Mouse (Mus musculus) neural tube, embryonic 13.5 days (tissue): ENCODE measurements around the gene Cish. TPM values are rescaled to one million over a fixed set of nuclear protein-coding genes. Genes with fewer than 3 reads are reported as not detected.
"Not testable (repeated sequence)": the region's sequence is repeated elsewhere in the genome, so short reads cannot be mapped to it uniquely, and the experiment has no call there.

Experiments
- ATAC-seq: fragments of 200-750 bp; cut with Nextera tagmentation; 2 replicates; pipeline ENCODE4 v1.8.0; 2017; ENCODE audit warnings: low read depth, mild to moderate bottlenecking, moderate TSS enrichment, moderate library complexity
- H3K27ac ChIP-seq: fragments of 300-500 bp; sonication (generic); replicated peaks from 2 replicates; pipeline ENCODE4 v1.5.1; 2015; ENCODE audit warnings: moderate library complexity, mild to moderate bottlenecking, inconsistent platforms
- H3K27me3 ChIP-seq: fragments of 300-500 bp; sonication (generic); 2 replicates; pipeline ENCODE4 v1.6.1; 2015; ENCODE audit warnings: mild to moderate bottlenecking, inconsistent platforms
- H3K36me3 ChIP-seq: fragments of 300-500 bp; sonication (generic); 2 replicates; pipeline ENCODE4 v1.6.1; 2015; ENCODE audit warnings: mild to moderate bottlenecking, inconsistent platforms
- H3K4me1 ChIP-seq: fragments of 300-500 bp; sonication (generic); replicated peaks from 2 replicates; pipeline ENCODE4 v1.6.1; 2015; ENCODE audit warnings: inconsistent platforms
- H3K4me2 ChIP-seq: fragments of 300-500 bp; sonication (generic); 2 replicates; pipeline ENCODE4 v1.6.1; 2015; ENCODE audit warnings: inconsistent platforms, mild to moderate bottlenecking, moderate library complexity
- H3K4me3 ChIP-seq: fragments of 300-500 bp; sonication (generic); 2 replicates; pipeline ENCODE4 v1.5.1; 2015; ENCODE audit warnings: mild to moderate bottlenecking, inconsistent platforms
- H3K9ac ChIP-seq: fragments of 300-500 bp; sonication (generic); 2 replicates; pipeline ENCODE4 v1.6.1; 2015; ENCODE audit warnings: moderate library complexity, mild to moderate bottlenecking, inconsistent platforms
- H3K9me3 ChIP-seq: fragments of 300-500 bp; sonication (generic); 2 replicates; pipeline ENCODE4 v1.6.1; 2016; ENCODE audit warnings: inconsistent platforms
- WGBS: fragments of 180-500 bp; shearing (Covaris S2); methylation state at CpG from one replicate; pipeline ENCODE4 v1.1.7; 2015; 5-methylcytosine and 5-hydroxymethylcytosine counted together
- polyA plus RNA-seq: library from polyadenylated mRNA; unstranded; fragments of >200 nt; fragmentation: Nextera tagmentation; extraction: Ambion mirVana; gene quantifications from 2 replicates; pipeline ENCODE4 v1.2.1, GENCODE M21; 2015

Cish gene
- polyA plus RNA-seq, 1 experiment from 2014 or later: 8.7 TPM

- ATAC-seq: no peak
- peaks cover 21% of the 10 kb centered on the region for H3K36me3 ChIP-seq
- peaks cover 15% of the 10 kb centered on the region for H3K4me1 ChIP-seq
Measured at GRCm38 (mm10) chr9:107302592-107302991, 6.8 kb downstream of the Cish start.

GRCm38 (mm10) chr9:107303121-107303820, 7.4 kb downstream of the Cish start:
- no peak overlapping the region for H3K9ac ChIP-seq
- H3K4me2 ChIP-seq: no peak overlapping the region
- no peak overlapping the region for H3K4me3 ChIP-seq
- no peak for ATAC-seq
- peaks cover 8% of the 10 kb centered on the region for H3K4me1 ChIP-seq
- peaks cover 21% of the 10 kb centered on the region for H3K36me3 ChIP-seq
- no peaks in the 10 kb centered on the region for H3K27me3 ChIP-seq
- H3K27ac ChIP-seq: no peak overlapping the region
- H3K9me3 ChIP-seq: no peaks in the 10 kb centered on the region
- WGBS: 87% methylated on average over 9 of the region's 9 CpGs

More at GRCm38 (mm10) chr9:107302592-107302991, 6.8 kb downstream of the Cish start:
- H3K4me3 ChIP-seq: no peak overlapping the region
- no peaks in the 10 kb centered on the region for H3K27me3 ChIP-seq
- no peaks in the 10 kb centered on the region for H3K9me3 ChIP-seq
- H3K27ac ChIP-seq: no peak overlapping the region
- WGBS: 87% methylated on average over 7 of the region's 7 CpGs
- H3K9ac ChIP-seq: no peak overlapping the region; the same call in 1 of the 2 replicates
- no peak overlapping the region for H3K4me2 ChIP-seq

- WGBS: 83% methylated on average over 5 of the region's 5 CpGs
- no peak for ATAC-seq
Measured at GRCm38 (mm10) chr9:107303900-107304299, 8.1 kb downstream of the Cish start.

GRCm38 (mm10) chr9:107304383-107304782, 8.6 kb downstream of the Cish start:
- no peak overlapping the region for H3K27ac ChIP-seq
- no peak overlapping the region for H3K4me2 ChIP-seq
- 96% methylated on average over 3 of the region's 3 CpGs for WGBS
- no peak overlapping the region for H3K9ac ChIP-seq
- ATAC-seq: no peak
- H3K27me3 ChIP-seq: no peaks in the 10 kb centered on the region
- H3K9me3 ChIP-seq: no peaks in the 10 kb centered on the region
- H3K4me1 ChIP-seq: no peaks in the 10 kb centered on the region
- peaks cover 21% of the 10 kb centered on the region for H3K36me3 ChIP-seq
- H3K4me3 ChIP-seq: no peak overlapping the region

More at GRCm38 (mm10) chr9:107303900-107304299, 8.1 kb downstream of the Cish start:
- H3K4me3 ChIP-seq: no peak overlapping the region
- 0 out of 2 replicates have a peak, but pooled peaks cover 2% of the 10 kb centered on the region for H3K4me1 ChIP-seq
- H3K36me3 ChIP-seq: peaks cover 21% of the 10 kb centered on the region
- no peaks in the 10 kb centered on the region for H3K27me3 ChIP-seq
- H3K9me3 ChIP-seq: no peaks in the 10 kb centered on the region
- no peak overlapping the region for H3K27ac ChIP-seq
- no peak overlapping the region for H3K9ac ChIP-seq
- no peak overlapping the region for H3K4me2 ChIP-seq

GRCm38 (mm10) chr9:107305012-107305411, 9.2 kb downstream of the Cish start:
- no peak overlapping the region for H3K27ac ChIP-seq
- no peaks in the 10 kb centered on the region for H3K9me3 ChIP-seq
- 84% methylated on average over 4 of the region's 4 CpGs for WGBS
- H3K9ac ChIP-seq: no peak overlapping the region
- no peak overlapping the region for H3K4me3 ChIP-seq
- H3K36me3 ChIP-seq: peaks cover 21% of the 10 kb centered on the region
- no peaks in the 10 kb centered on the region for H3K27me3 ChIP-seq
- no peak overlapping the region for H3K4me2 ChIP-seq
- no peak for ATAC-seq
- H3K4me1 ChIP-seq: no peaks in the 10 kb centered on the region

- Histone ChIP-seq H3K9ac (no peak overlapping the region), H3K4me3 (no peak overlapping the region), H3K36me3 (peaks cover 14% of the 10 kb centered on the region), H3K9me3 (no peaks in the 10 kb centered on the region), H3K4me2 (no peak overlapping the region), H3K4me1 (no peaks in the 10 kb centered on the region), H3K27me3 (no peaks in the 10 kb centered on the region), H3K27ac (no peak overlapping the region)
- ATAC-seq: no peak
- WGBS: 75% methylated on average over 13 of the region's 13 CpGs
Measured at GRCm38 (mm10) chr9:107305601-107306542, 10.0 kb downstream of the Cish start.

GRCm38 (mm10) chr9:107306673-107307072, 10.8 kb downstream of the Cish start:
- not testable (repeated sequence) for H3K4me3 ChIP-seq, ATAC-seq, H3K9me3 ChIP-seq, H3K9ac ChIP-seq, H3K4me1 ChIP-seq, H3K27ac ChIP-seq, H3K4me2 ChIP-seq, H3K36me3 ChIP-seq, H3K27me3 ChIP-seq
- WGBS: 100% methylated on average over 1 of the region's 1 CpGs

- Histone ChIP-seq H3K4me2 (no peak overlapping the region), H3K4me3 (no peak overlapping the region), H3K27me3 (no peaks in the 10 kb centered on the region), H3K9ac (no peak overlapping the region), H3K4me1 (no peaks in the 10 kb centered on the region), H3K9me3 (no peaks in the 10 kb centered on the region), H3K36me3 (no peaks in the 10 kb centered on the region), H3K27ac (no peak overlapping the region)
- 91% methylated on average over 11 of the region's 11 CpGs for WGBS
- ATAC-seq: no peak
Measured at GRCm38 (mm10) chr9:107307099-107307872, 11.5 kb downstream of the Cish start.

GRCm38 (mm10) chr9:107307886-107308285, 12.1 kb downstream of the Cish start:
- Histone ChIP-seq H3K36me3 (no peaks in the 10 kb centered on the region), H3K9ac (no peak overlapping the region), H3K4me2 (no peak overlapping the region), H3K4me1 (no peaks in the 10 kb centered on the region), H3K4me3 (no peak overlapping the region), H3K27ac (no peak overlapping the region), H3K27me3 (no peaks in the 10 kb centered on the region), H3K9me3 (no peaks in the 10 kb centered on the region)
- ATAC-seq: no peak
- 60% methylated on average over 12 of the region's 12 CpGs for WGBS

GRCm38 (mm10) chr9:107308346-107309000, 12.6 kb downstream of the Cish start:
- Histone ChIP-seq H3K4me3 (no peak overlapping the region), H3K27me3 (no peaks in the 10 kb centered on the region), H3K27ac (no peak overlapping the region), H3K36me3 (no peaks in the 10 kb centered on the region), H3K9ac (no peak overlapping the region), H3K9me3 (no peaks in the 10 kb centered on the region), H3K4me1 (no peaks in the 10 kb centered on the region), H3K4me2 (no peak overlapping the region)
- ATAC-seq: no peak
- 86% methylated on average over 9 of the region's 9 CpGs for WGBS

- Histone ChIP-seq H3K27ac (no peak overlapping the region), H3K9me3 (no peaks in the 10 kb centered on the region), H3K4me2 (no peak overlapping the region), H3K27me3 (no peaks in the 10 kb centered on the region), H3K9ac (no peak overlapping the region), H3K4me3 (no peak overlapping the region), H3K36me3 (no peaks in the 10 kb centered on the region), H3K4me1 (no peaks in the 10 kb centered on the region)
- no peak for ATAC-seq
- WGBS: 83% methylated on average over 9 of the region's 9 CpGs
Measured at GRCm38 (mm10) chr9:107309171-107309570, 13.3 kb downstream of the Cish start.
